Mouse (Mus musculus) inflammation-experienced regulatory T-cells (primary cell): ENCODE data around the gene Dnm2. TPM values are rescaled to one million over a fixed set of nuclear protein-coding genes. Genes with fewer than 3 reads are reported as not detected.

Source experiments
- polyA plus RNA-seq, 2 experiments: library from polyadenylated mRNA; unstranded; fragments of 100-300 nt; shearing (Covaris generic); gene quantifications; one replicate each; pipeline ENCODE4 v1.2.1; 2017

Dnm2 gene
- 100 to 1,000 TPM; 196 to 272 TPM for polyA plus RNA-seq

DNA sequence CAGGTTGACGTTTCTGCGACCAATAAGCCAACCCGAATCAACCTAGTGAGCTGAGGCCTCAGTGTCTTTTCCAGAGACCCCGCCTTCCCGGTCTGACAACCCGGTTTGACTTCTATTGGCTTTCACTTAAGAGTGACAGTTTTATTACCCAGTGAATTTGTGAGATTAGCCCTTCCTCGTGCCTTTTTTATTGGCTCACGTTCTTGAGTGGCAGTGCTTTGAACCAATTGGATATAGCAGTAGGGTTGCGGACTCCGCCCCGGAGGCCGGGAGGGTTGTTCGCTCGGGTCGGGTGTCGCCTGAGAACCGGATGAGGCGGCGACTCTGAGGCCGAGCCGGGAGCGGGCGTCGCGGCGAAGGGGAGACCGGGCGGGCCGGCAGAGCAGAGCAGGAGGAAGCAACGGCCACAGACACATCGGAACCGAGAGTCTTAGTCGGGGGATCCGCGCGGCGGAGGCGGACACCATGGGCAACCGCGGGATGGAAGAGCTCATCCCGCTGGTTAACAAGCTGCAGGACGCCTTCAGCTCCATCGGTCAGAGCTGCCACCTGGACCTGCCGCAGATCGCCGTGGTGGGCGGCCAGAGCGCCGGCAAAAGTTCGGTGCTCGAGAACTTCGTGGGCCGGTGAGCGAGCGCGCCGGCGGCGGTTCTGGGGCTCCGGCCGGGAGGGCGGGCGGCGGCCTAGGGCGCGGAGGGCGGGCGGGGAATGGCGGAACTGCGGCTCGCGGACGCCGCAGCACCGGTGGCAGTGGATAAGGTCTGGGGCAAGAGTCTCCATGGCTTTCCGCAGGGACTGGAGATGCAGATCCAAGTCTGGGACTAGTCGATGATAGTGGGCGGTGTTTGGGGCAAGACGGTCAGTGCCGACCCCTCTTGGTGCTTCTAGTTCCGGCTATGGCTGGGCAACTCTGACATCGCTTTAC, at the start of gene Dnm2:
TSS of gene Dnm2 (plus strand) at position 278 of the 925 bp plus-strand sequence.

GRCm38 (mm10) chr9:21411669-21412550, 12.8 kb upstream of the Dnm2 start, which contains the start of gene Qtrt1:
Gene Qtrt1 (plus strand): TSS chr9:21411837.

GRCm38 (mm10) chr9:21509772-21510688, 85.3 kb downstream of the Dnm2 start, which contains the start of gene Tmed1:
Gene Tmed1 (minus strand): TSS chr9:21510252.

DNA sequence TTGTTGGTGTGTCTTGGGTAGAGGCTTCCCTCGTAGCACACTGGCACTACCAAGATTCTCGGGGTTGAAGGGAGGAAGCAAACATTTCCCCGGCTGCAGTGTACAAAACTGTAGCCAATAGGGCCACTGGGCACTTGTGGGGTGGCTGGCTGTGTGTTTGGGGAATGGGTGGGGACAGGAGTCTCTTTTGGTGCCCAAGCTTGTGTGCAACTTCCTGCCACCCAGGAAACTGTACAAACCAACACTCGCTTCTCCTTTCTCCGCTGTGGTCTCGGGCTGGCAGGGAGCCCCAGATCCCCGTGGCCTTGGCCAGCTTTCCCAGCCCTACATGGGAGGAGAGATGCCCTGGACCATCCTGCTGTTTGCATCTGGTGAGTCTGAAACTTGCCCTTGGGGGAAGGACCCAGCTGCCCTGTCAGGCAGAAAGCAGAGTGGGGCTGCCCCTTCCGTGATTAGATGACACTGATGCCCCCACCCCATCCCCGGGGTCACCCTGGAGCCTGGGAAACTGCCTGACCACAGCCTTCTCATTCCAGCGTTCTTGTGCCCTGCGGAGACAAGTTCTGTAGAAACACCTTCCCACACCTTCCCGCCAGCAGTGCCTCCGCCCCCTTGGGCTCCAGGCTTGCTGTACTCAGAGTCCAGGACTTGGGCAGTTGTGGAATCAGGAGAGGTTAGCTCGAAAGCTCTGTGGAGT, 101.4 kb downstream of the Dnm2 start, which contains the start of gene AB124611:
TSS of gene AB124611 (plus strand) at position 240 of the 697 bp plus-strand sequence.

DNA sequence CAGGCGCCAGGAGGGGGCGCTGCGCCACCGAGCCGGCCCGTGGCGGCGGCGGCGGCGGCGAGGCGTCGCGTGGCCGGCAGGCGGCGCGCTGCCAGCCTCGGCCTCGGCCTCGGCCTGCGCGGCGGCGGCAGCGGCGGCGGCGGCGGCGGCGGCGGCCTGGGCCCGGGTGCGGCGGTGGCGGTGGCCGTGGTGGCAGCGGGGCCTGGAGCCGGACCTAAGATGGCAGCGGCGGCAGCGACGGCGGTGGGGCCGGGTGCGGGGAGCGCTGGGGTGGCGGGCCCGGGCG, 122.0 kb downstream of the Dnm2 start, which contains the start of gene Carm1:
TSS of gene Carm1 (plus strand) at position 106 of the 286 bp plus-strand sequence.

Other genes with a start within 250 kb of the Dnm2 start
- gene Keap1, start 185.5 kb upstream of the Dnm2 start, polyA plus RNA-seq = 10 to 100 TPM; 56.5 to 63.4 TPM
- 1 to 10 TPM in 1 of 2 experiments, under 1 TPM in 1; 0.14 to 2.2 TPM for gene S1pr5, start 176.5 kb upstream of the Dnm2 start, polyA plus RNA-seq
- gene Atg4d, start 159.6 kb upstream of the Dnm2 start, polyA plus RNA-seq = 10 to 100 TPM; 57.7 to 70.7 TPM
- gene Kri1, start 136.9 kb upstream of the Dnm2 start, polyA plus RNA-seq = 10 to 100 TPM; 26.5 to 29.8 TPM
- gene Cdkn2d, start 133.5 kb upstream of the Dnm2 start, polyA plus RNA-seq = 100 to 1,000 TPM in 1 of 2 experiments, 10 to 100 TPM in 1; 93.1 to 135 TPM
- 1 to 10 TPM; 2.3 to 3.0 TPM for gene Ap1m2, start 112.6 kb upstream of the Dnm2 start, polyA plus RNA-seq
- gene Slc44a2, start 104.2 kb upstream of the Dnm2 start, polyA plus RNA-seq = 100 to 1,000 TPM; 391 to 483 TPM
- 10 to 100 TPM; 50.0 to 61.5 TPM for gene Ilf3, start 57.0 kb upstream of the Dnm2 start, polyA plus RNA-seq
- 10 to 100 TPM; 29.5 to 32.0 TPM for gene Qtrt1, start 13.1 kb upstream of the Dnm2 start, polyA plus RNA-seq
- 1 to 10 TPM; 6.2 to 8.7 TPM for gene Tmed1, start 85.3 kb downstream of the Dnm2 start, polyA plus RNA-seq
- 10 to 100 TPM; 31.3 to 48.0 TPM for gene AB124611, start 101.3 kb downstream of the Dnm2 start, polyA plus RNA-seq
- gene Carm1, start 122.0 kb downstream of the Dnm2 start, polyA plus RNA-seq = 10 to 100 TPM; 47.1 to 59.5 TPM
- 10 to 100 TPM; 35.9 to 36.3 TPM for gene Timm29, start 167.8 kb downstream of the Dnm2 start, polyA plus RNA-seq
- gene Yipf2, start 167.9 kb downstream of the Dnm2 start, polyA plus RNA-seq = 10 to 100 TPM; 24.5 to 25.7 TPM
- 10 to 100 TPM; 60.5 to 61.5 TPM for gene Smarca4, start 191.3 kb downstream of the Dnm2 start, polyA plus RNA-seq